Mouse (Mus musculus): ENCODE data around the gene Slc30a2.

DNA sequence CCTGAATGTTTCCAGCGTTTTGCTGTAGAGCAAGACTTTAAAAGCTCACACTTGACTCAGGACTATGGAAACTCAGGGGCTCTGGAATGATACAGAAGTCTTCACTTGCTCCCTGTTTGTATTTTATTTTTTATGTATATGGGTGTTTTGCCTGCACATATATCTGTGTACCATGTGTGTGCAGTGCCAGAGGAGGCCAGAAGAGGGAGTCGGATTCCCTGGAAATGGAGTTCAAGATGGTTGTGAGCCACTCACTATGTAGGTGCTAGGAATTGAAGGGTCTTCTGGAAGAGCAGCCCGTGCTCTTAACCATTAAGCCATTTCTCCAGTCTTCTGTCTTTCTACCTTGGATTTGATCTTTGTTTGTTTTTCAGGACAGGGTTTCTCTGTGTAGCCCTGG is 21.5 kb upstream of the Slc30a2 start:
- no peak for TF ChIP-seq EP300 (IDR thresholded peaks at IDR 0.05)
- peak; percentile 37; the same call in 1 of the 2 replicates for TF ChIP-seq CTCF (IDR thresholded peaks at IDR 0.05)

Data from lung, postnatal 0 days (tissue).